Mouse (Mus musculus): ENCODE results near the gene Zc3hav1. TPM values are rescaled to one million over a fixed set of nuclear protein-coding genes. Genes with fewer than 3 reads are reported as not detected.

The Zc3hav1 gene
- polyA plus RNA-seq, 1 experiment from 2014 or later = 2.6 TPM

DNA sequence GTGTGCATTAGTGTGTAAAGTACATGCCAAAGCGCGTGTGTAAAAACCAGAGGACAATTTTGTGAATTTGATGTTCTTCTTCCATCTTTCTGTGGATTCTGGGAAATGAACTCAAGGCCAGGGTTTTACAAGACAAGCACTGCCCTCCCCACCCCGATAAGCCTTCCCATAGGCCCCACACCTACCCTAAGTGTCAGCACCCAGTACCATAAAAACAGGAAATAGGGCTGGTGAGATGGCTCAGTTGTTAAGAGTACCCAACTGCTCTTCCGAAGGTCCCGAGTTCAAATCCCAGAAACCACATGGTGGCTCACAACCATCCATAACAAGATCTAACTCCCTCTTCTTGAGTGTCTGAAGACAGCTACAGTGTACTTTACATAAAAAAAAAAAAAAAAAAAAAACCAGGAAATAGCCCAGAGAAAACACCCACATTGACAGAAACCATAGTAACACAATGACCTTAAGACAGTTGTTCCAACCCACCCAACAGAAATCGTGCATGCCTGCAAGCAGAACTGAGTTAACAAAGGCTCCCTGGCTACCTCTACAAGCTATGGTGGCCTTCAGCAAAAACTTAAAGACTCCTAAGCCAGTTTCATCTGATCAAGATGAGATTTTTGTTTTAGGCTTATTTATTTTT lies 5.5 kb downstream of the Zc3hav1 start:
- H3K27me3 ChIP-seq = peaks cover 42% of the 10 kb centered on the region
- no peak for ATAC-seq (ENCODE audit: low FRiP score, low read depth)
- H3K4me3 ChIP-seq = no peak overlapping the region
- WGBS = 93% methylated on average over 6 of the region's 6 CpGs
- H3K36me3 ChIP-seq = no peaks in the 10 kb centered on the region
- no peak overlapping the region for H3K9ac ChIP-seq (replicated peaks)
- no peak overlapping the region for H3K27ac ChIP-seq (replicated peaks)
- H3K4me2 ChIP-seq (replicated peaks) = no peak overlapping the region
- peaks cover 6% of the 10 kb centered on the region for H3K4me1 ChIP-seq
- H3K9me3 ChIP-seq = no peaks in the 10 kb centered on the region

DNA sequence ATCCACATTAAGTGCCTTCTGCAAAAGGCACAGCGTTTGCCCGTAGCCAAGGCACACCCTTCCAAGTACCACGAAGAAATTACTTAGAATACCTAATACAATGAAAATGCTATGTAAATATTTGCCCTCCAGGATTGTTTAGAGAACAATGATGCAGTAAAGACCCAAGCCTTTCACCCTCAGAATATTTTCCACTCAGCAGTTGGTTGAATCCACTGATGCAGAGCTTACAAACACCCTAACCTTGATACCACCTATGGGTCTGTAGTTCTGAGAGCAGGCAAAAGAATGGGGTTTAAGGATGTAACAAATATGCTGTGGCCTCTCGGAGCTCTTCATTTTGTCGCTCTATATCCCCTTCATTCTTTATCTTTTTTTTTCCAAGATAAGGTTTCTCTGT lies 6.5 kb downstream of the Zc3hav1 start:
- Histone ChIP-seq H3K4me1 (no peaks in the 10 kb centered on the region), H3K4me3 (no peak overlapping the region), H3K27me3 (peaks cover 31% of the 10 kb centered on the region), H3K27ac (replicated peaks) (no peak overlapping the region), H3K4me2 (replicated peaks) (no peak overlapping the region), H3K9me3 (no peaks in the 10 kb centered on the region), H3K36me3 (no peaks in the 10 kb centered on the region), H3K9ac (replicated peaks) (no peak overlapping the region)
- no peak for ATAC-seq (ENCODE audit: low FRiP score, low read depth)
- WGBS = 68% methylated on average over 5 of the region's 5 CpGs

DNA sequence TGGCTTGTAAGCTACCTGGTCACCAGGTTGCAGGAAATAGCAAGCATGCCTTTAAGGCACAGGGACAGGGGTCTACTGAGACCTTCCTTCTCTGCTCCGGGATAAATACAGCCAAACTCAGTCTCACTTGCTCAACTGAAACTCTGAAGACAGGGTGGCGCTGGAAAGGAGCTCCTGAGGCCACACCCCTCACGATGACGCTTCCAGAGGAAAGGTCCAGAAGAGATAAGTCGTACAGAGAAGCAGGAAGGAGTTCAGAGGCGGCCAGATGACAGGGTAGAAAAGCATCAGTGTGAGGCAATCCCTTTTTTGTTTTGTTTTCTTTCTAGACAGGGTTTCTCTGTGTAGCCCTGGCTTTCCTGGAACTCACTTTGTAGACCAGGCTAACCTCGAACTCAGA lies 8.6 kb downstream of the Zc3hav1 start:
- H3K36me3 ChIP-seq = no peaks in the 10 kb centered on the region
- no peak for ATAC-seq (ENCODE audit: low FRiP score, low read depth)

DNA sequence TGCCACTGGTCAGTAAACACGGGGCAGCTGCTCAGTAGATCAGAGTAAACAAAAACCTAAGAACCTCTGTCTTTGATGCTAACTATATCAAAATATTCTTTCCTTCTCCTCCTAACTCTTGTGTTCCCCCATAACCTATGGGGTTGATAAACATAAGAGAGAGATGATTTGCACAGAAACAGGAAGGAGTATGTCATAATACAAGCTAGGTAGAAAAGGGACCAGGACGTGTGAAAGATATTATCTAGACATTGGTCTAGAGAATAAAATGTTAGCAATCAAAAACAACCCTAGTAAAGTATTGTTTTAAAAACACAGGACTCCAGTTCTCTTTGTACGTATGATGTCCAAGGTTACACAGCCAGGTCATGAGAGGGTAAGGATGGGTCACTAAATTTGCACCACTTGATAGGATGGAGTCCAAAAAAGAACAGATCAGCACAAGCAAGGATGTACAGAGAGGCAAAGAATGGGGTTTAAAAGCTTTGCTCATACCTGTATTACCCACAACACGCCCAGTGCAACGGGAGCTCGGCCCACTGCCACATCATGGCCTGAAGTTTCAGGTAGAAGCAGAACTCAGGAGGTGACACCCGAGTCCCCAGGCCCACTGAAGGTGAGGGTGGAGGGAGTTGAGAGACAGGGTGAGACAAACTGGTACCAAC lies 10.3 kb downstream of the Zc3hav1 start:
- Histone ChIP-seq H3K4me3 (no peak overlapping the region), H3K36me3 (no peaks in the 10 kb centered on the region), H3K9me3 (no peaks in the 10 kb centered on the region), H3K4me2 (replicated peaks) (no peak overlapping the region), H3K9ac (replicated peaks) (no peak overlapping the region), H3K27me3 (no peaks in the 10 kb centered on the region), H3K27ac (replicated peaks) (no peak overlapping the region), H3K4me1 (no peaks in the 10 kb centered on the region)
- ATAC-seq (ENCODE audit: low FRiP score, low read depth) = no peak
- 87% methylated on average over 7 of the region's 7 CpGs for WGBS

More for the DNA sequence above, 8.6 kb downstream of the Zc3hav1 start:
- Histone ChIP-seq H3K4me3 (no peak overlapping the region), H3K9ac (replicated peaks) (no peak overlapping the region), H3K27me3 (peaks cover 14% of the 10 kb centered on the region), H3K27ac (replicated peaks) (no peak overlapping the region), H3K4me2 (replicated peaks) (no peak overlapping the region), H3K9me3 (no peaks in the 10 kb centered on the region), H3K4me1 (no peaks in the 10 kb centered on the region)
- WGBS = 52% methylated on average over 7 of the region's 7 CpGs

DNA sequence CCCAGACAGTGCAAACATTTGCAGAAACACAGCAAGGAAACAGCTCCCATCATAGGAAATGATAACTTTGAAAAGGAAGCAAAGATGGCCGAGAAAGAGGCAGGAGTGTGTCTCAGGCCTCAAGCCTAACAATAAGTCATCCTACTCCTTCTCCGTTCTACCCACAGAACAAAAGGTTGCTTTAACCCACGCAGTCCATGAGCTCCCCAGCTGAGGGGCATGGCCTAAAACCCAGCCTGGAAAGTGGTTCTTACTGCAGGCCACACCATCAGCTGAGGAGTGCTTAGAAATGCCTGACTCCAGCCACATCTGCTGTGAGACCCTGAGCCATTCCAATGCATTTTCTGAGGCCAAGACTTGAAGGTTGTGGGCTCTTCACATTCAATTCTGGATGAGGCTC lies 10.8 kb downstream of the Zc3hav1 start:
- Histone ChIP-seq H3K9me3 (no peaks in the 10 kb centered on the region), H3K4me1 (no peaks in the 10 kb centered on the region), H3K36me3 (no peaks in the 10 kb centered on the region), H3K27ac (replicated peaks) (no peak overlapping the region), H3K9ac (replicated peaks) (no peak overlapping the region), H3K27me3 (no peaks in the 10 kb centered on the region), H3K4me3 (no peak overlapping the region), H3K4me2 (replicated peaks) (no peak overlapping the region)
- no peak for ATAC-seq (ENCODE audit: low FRiP score, low read depth)
- 57% methylated on average over 3 of the region's 3 CpGs for WGBS

DNA sequence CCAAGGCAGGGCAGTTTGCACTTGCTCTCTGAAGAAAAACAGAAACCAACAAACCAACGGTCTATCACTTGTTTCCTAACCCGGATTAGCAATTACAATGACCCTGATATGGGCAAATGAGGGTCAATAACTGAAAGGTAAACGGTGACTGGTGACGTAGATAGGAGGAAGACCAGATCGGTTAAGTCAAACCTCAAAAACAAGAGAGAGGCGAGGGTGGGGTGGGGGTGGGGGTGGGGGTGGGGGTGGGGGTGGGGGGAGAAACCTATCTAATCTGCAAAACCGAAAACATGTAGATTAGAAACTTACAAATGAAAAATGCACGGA lies 11.8 kb downstream of the Zc3hav1 start:
- no peak for ATAC-seq (ENCODE audit: low FRiP score, low read depth)
- Histone ChIP-seq H3K36me3 (no peaks in the 10 kb centered on the region), H3K4me3 (no peak overlapping the region), H3K27me3 (no peaks in the 10 kb centered on the region), H3K9ac (replicated peaks) (no peak overlapping the region), H3K4me2 (replicated peaks) (no peak overlapping the region), H3K9me3 (no peaks in the 10 kb centered on the region), H3K4me1 (no peaks in the 10 kb centered on the region), H3K27ac (replicated peaks) (no peak overlapping the region)
- 84% methylated on average over 8 of the region's 8 CpGs for WGBS

DNA sequence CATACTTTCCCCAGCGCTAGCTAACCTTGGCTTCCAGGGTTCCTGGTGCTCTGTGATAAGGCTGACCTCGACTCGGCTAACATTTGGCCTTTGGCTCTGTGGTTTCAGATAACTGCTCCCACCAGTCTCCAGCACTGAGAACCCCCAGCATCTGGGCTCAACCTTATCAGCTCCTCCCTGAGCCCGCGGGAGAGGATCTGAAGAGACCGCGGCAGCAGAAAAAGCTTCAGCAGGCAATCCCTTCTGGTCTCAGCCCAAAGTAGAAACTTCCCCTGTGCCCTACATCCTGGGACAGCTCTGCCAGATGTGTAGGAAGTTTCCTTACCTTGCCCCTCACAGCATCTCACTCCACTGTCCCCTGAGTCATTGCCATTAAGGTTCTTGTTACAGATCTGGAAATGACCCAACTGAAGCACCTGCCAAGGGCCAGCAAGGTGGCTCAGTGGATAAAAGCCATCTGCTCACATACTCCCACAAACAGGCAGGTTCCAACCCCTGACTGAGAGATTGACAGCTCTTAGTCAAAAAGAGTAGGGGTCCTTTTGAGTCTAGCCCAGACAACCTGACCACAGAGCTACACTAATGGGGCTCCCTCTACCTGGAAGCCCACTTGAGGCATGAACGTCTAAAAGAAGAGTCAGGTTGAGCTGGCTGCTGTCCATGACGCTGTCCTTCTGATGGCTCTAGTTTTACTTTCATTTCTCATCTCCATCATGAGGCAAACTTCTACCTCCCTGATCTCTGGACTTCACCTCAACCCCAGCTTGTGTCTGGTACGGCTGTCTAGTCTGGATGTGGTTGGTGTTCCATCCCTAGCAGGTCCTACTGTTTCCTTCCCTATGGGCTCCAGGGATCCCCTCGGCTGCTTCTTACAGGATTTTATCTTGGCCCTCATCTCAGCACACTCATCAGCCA lies 12.4 kb downstream of the Zc3hav1 start:
- H3K9ac ChIP-seq (replicated peaks) = no peak overlapping the region
- ATAC-seq (ENCODE audit: low FRiP score, low read depth) = no peak
- H3K4me1 ChIP-seq = no peaks in the 10 kb centered on the region
- 80% methylated on average over 11 of the region's 11 CpGs for WGBS
- H3K9me3 ChIP-seq = no peaks in the 10 kb centered on the region
- no peaks in the 10 kb centered on the region for H3K27me3 ChIP-seq
- H3K36me3 ChIP-seq = no peaks in the 10 kb centered on the region
- no peak overlapping the region for H3K4me3 ChIP-seq
- H3K27ac ChIP-seq (replicated peaks) = no peak overlapping the region
- H3K4me2 ChIP-seq (replicated peaks) = no peak overlapping the region

DNA sequence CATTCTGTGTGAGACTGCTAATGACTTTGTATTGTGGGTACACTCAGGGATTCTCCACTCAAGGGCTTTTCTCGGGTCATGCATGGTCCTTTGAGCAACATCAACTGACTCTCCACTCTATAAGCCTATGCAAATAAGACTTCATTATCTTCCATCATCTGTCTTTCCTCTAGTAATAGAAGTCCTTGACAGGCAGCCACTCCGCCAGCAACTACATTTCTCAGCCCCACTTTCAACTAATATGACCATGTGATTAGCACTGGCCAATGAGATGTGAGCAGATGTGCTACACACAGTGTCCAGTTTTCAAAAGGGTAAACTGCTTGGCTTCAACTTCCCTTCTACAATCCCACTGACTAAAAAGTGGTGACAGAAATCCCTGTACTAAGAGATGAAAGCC lies 15.3 kb downstream of the Zc3hav1 start:
- Histone ChIP-seq H3K4me1 (no peaks in the 10 kb centered on the region), H3K9ac (replicated peaks) (no peak overlapping the region), H3K27ac (replicated peaks) (no peak overlapping the region), H3K27me3 (no peaks in the 10 kb centered on the region), H3K4me3 (no peak overlapping the region), H3K4me2 (replicated peaks) (no peak overlapping the region), H3K9me3 (no peaks in the 10 kb centered on the region), H3K36me3 (no peaks in the 10 kb centered on the region)
- 71% methylated on average over 2 of the region's 2 CpGs for WGBS
- ATAC-seq (ENCODE audit: low FRiP score, low read depth) = no peak

DNA sequence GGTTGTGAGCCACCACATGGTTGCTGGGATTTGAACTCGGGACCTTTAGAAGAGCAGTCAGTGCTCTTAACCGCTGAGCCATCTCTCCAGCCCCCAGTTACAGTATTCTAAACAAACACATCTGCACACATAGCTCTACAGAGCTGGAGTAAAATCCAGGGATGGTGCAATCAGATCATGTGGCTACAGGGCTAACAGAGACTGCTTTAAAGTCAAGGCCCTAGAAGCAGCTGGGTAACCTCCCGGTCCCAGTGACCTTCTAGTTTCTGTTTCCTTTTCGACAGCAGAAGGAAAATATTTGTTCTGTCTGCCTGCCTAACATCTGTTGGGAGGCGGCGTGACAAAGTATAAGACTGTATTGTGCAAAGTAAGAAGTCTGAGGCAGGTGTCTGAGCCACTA lies 16.5 kb downstream of the Zc3hav1 start:
- H3K4me1 ChIP-seq = no peaks in the 10 kb centered on the region
- no peak for ATAC-seq (ENCODE audit: low FRiP score, low read depth)
- H3K27me3 ChIP-seq = no peaks in the 10 kb centered on the region
- no peaks in the 10 kb centered on the region for H3K36me3 ChIP-seq
- no peak overlapping the region for H3K4me2 ChIP-seq (replicated peaks)
- no peaks in the 10 kb centered on the region for H3K9me3 ChIP-seq
- H3K9ac ChIP-seq (replicated peaks) = no peak overlapping the region
- no peak overlapping the region for H3K4me3 ChIP-seq
- 83% methylated on average over 6 of the region's 6 CpGs for WGBS
- no peak overlapping the region for H3K27ac ChIP-seq (replicated peaks)

DNA sequence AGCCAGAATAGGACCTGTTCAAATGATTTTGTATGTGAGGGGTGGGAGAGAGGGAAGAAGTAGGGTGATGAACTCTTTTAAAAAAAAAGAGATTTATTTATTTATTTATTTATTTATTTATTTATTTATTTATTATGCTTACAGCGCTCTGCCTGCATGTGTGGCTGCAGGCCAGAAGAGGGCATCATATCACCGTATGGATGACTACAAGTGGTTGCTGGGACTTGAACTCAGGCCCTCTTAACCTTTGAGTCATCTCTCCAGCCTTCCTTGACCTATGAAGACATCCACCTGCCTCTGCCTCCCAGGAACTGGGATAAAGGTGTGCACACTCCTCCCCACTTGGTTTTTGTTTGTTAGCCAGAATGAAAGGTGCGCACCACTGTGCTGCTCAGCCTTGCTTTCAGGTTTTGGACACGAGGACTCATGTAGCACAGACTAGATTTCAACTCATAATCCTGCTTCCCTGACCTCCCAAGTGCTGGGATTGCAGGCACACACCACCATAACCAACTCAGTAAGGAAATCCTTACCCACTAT lies 17.2 kb downstream of the Zc3hav1 start:
- Histone ChIP-seq H3K36me3 (no peaks in the 10 kb centered on the region), H3K27me3 (no peaks in the 10 kb centered on the region), H3K27ac (replicated peaks) (no peak overlapping the region), H3K4me3 (no peak overlapping the region), H3K4me2 (replicated peaks) (no peak overlapping the region), H3K9ac (replicated peaks) (no peak overlapping the region), H3K4me1 (no peaks in the 10 kb centered on the region), H3K9me3 (no peaks in the 10 kb centered on the region)
- ATAC-seq (ENCODE audit: low FRiP score, low read depth) = no peak
- 94% methylated on average over 4 of the region's 4 CpGs for WGBS

DNA sequence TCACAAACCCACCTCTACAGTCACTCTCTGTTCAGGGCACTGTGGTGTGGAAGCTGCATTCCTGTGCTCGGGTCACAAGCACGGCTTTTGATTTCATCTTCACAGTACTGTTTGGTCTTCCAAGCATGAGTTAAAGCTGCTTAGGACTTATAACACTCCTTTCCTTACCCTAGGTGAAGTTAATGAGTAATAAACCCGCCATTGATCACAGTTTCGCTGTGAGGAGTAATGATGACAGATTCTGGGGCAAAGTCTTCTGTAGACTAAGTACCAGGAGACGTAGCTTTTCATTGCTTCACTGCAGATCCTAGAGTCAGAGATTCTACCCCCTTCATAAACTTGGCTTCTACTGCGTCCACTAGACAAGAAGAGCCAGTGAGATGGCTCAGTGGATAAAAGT lies 19.1 kb downstream of the Zc3hav1 start:
- no peak overlapping the region for H3K4me2 ChIP-seq (replicated peaks)
- no peak overlapping the region for H3K4me3 ChIP-seq
- no peaks in the 10 kb centered on the region for H3K36me3 ChIP-seq
- no peak for ATAC-seq (ENCODE audit: low FRiP score, low read depth)
- no peaks in the 10 kb centered on the region for H3K4me1 ChIP-seq
- no peaks in the 10 kb centered on the region for H3K27me3 ChIP-seq
- no peak overlapping the region for H3K27ac ChIP-seq (replicated peaks)
- no peak overlapping the region for H3K9ac ChIP-seq (replicated peaks)
- WGBS = 87% methylated on average over 6 of the region's 6 CpGs
- no peaks in the 10 kb centered on the region for H3K9me3 ChIP-seq

DNA sequence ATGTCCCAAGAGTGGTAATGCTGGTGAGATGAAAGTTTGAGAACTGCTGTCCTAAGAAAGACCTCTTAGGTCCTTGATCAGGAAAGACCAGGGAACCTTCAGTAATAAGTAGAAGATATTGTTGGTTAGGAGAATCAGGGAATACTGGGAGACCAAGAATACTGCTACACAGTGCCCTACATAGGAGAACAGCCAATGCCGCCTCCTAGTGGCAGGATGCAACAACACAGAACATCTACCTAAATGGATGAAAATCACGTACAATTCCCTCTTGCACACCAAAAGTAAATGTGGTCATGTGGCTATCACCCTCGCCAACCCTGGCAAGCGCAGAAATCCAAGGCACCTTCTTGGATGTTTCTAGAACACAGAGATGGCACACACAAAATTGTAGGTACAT lies 27.8 kb downstream of the Zc3hav1 start:
- no peak for ATAC-seq (ENCODE audit: low FRiP score, low read depth)
- H3K36me3 ChIP-seq = no peaks in the 10 kb centered on the region
- no peak overlapping the region for H3K27ac ChIP-seq (replicated peaks)
- no peak overlapping the region for H3K9ac ChIP-seq (replicated peaks)
- no peaks in the 10 kb centered on the region for H3K9me3 ChIP-seq
- peaks cover 9% of the 10 kb centered on the region; the same call in 1 of the 2 replicates for H3K27me3 ChIP-seq
- no peak overlapping the region for H3K4me3 ChIP-seq
- H3K4me1 ChIP-seq = no peaks in the 10 kb centered on the region
- 23% methylated on average over 4 of the region's 4 CpGs for WGBS
- H3K4me2 ChIP-seq (replicated peaks) = no peak overlapping the region

All from midbrain, embryonic 12.5 days (tissue).